Mouse (Mus musculus) lung, embryonic 14.5 days (tissue): ENCODE results near the gene Kat6b. TPM values are rescaled to one million over a fixed set of nuclear protein-coding genes. Genes with fewer than 3 reads are reported as not detected.
"Not testable (repeated sequence)": the region's sequence is repeated elsewhere in the genome, so short reads cannot be mapped to it uniquely, and the experiment has no call there.

ENCODE experiments used
- ATAC-seq: fragments of 200-750 bp; cut with Nextera tagmentation; 2 replicates; pipeline ENCODE4 v1.8.0; 2017; ENCODE audit warnings: mild to moderate bottlenecking, moderate TSS enrichment, moderate library complexity; ENCODE audit not compliant: insufficient read depth
- DNase-seq: peaks from one replicate; pipeline ENCODE4 v3.0.0-alpha.2; 2015
- H3K27ac ChIP-seq: fragments of 300-500 bp; sonication (generic); 2 replicates; pipeline ENCODE4 v1.5.1; 2014; ENCODE audit warnings: low read depth, mild to moderate bottlenecking, moderate library complexity
- H3K27me3 ChIP-seq: fragments of 300-500 bp; sonication (generic); 2 replicates; pipeline ENCODE4 v1.6.1; 2014; ENCODE audit warnings: low read length, control low read depth; ENCODE audit not compliant: insufficient read depth
- H3K36me3 ChIP-seq: fragments of 300-500 bp; sonication (generic); 2 replicates; pipeline ENCODE4 v1.6.1; 2014; ENCODE audit warnings: control low read depth; ENCODE audit not compliant: insufficient read depth
- H3K4me1 ChIP-seq: fragments of 300-500 bp; sonication (generic); 2 replicates; pipeline ENCODE4 v1.6.1; 2014; ENCODE audit warnings: antibody characterized with exemption, control low read depth; ENCODE audit not compliant: insufficient read depth
- H3K4me2 ChIP-seq: fragments of 300-500 bp; sonication (generic); 2 replicates; pipeline ENCODE4 v1.6.1; 2014; ENCODE audit warnings: mild to moderate bottlenecking
- H3K4me3 ChIP-seq: fragments of 300-500 bp; sonication (generic); 2 replicates; pipeline ENCODE4 v1.5.1; 2014; ENCODE audit warnings: low read depth, low read length
- H3K9ac ChIP-seq: fragments of 300-500 bp; sonication (generic); 2 replicates; pipeline ENCODE4 v1.6.1; 2014
- H3K9me3 ChIP-seq: fragments of 300-500 bp; sonication (generic); 2 replicates; pipeline ENCODE4 v1.6.1; 2016; ENCODE audit warnings: low read depth, low read length, control low read depth
- CTCF ChIP-seq: IDR thresholded peaks from 2 replicates; pipeline ENCODE4 v1.5.1; 2016; ENCODE audit warnings: antibody characterized with exemption, low read depth
- WGBS: fragments of 180-500 bp; shearing (Covaris S2); extraction: QIAGEN DNeasy Blood & Tissue Kit; methylation state at CpG from one replicate; pipeline ENCODE4 v1.1.7; 2014; 5-methylcytosine and 5-hydroxymethylcytosine counted together
- polyA plus RNA-seq: library from polyadenylated mRNA; unstranded; fragments of >200 nt; fragmentation: Nextera tagmentation; extraction: Ambion mirVana; gene quantifications from 2 replicates; pipeline ENCODE4 v1.2.1, GENCODE M21; 2014

Kat6b gene
- polyA plus RNA-seq, 1 experiment from 2014 or later = 14.2 TPM

DNA sequence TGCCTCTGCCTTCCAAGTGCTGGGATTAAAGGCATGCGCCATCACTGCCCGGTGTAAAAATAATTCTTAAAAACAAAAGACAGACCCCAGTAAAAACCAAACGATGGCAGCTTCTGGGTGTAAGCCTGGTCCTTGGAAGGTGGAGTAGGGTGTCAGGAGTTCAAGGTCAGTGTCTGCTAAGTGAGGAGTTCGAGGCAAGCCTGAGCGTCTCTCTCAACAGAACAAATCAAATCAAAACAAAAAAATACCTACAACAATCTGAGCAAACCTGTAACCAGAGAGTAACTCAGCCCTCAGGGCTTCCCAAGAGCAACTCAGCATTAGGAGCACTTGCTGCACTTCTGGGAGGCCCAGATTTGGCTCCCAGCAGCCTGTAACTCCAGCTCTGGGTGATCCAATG is 1.0 kb upstream of the Kat6b start:
- no peak for ATAC-seq
- Histone ChIP-seq H3K27ac (no peak overlapping the region), H3K4me3 (no peak overlapping the region), H3K9ac (no peak overlapping the region), H3K36me3 (no peaks in the 10 kb centered on the region), H3K9me3 (no peaks in the 10 kb centered on the region), H3K27me3 (no peaks in the 10 kb centered on the region), H3K4me2 (no peak overlapping the region), H3K4me1 (no peaks in the 10 kb centered on the region)
- 85% methylated on average over 5 of the region's 5 CpGs for WGBS
- no peak for DNase-seq
- no peak for TF ChIP-seq CTCF

DNA sequence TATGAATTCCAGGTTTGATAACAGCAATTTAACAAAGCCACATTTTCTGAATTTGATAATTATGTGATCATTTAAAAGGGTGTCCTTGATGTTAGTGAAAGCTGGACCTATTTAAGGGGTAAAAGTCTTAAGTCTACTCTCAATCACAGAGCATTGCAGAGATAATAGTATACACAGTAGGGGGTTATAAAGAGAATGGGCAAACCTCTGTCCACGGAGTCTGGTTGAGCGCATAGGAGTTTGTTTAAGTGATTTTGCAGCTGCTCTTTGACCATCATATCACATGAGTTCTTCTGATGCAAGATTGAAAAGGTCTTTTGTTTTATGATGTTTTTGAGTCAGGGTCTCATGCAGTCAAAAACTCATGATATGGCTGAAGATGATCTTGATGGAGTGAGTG is 3.0 kb downstream of the Kat6b start:
- Histone ChIP-seq H3K27me3 (no peaks in the 10 kb centered on the region), H3K4me3 (no peak overlapping the region), H3K4me2 (no peak overlapping the region), H3K9ac (no peak overlapping the region), H3K36me3 (no peaks in the 10 kb centered on the region), H3K4me1 (no peaks in the 10 kb centered on the region), H3K27ac (no peak overlapping the region), H3K9me3 (no peaks in the 10 kb centered on the region)
- no peak for DNase-seq
- 65% methylated on average over 2 of the region's 2 CpGs for WGBS
- TF ChIP-seq CTCF = no peak
- no peak for ATAC-seq

DNA sequence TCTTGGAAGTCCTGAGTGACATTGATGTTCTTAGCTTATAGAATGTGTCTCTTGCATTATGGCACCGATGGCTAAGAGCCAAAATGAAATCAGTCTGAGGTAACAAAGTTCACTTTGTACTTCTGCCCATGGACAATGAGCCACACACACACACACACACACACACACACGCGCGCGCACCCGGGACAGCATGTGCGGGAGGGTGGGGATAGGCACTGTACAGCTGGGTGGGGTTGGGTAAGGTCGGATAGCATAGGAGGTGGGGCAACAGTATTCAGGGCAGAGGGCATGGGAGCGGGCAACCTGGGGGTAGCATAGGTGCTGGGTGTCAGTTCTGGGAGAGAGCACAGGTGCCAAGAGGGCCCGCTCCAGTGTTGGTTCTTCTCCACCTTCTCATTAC is 3.5 kb downstream of the Kat6b start:
- 91% methylated on average over 10 of the region's 10 CpGs for WGBS
- H3K4me3 ChIP-seq = no peak overlapping the region
- no peak overlapping the region for H3K27ac ChIP-seq
- no peaks in the 10 kb centered on the region for H3K4me1 ChIP-seq
- DNase-seq = no peak
- ATAC-seq = no peak
- no peak overlapping the region for H3K4me2 ChIP-seq
- no peaks in the 10 kb centered on the region for H3K9me3 ChIP-seq
- no peak overlapping the region for H3K9ac ChIP-seq
- no peaks in the 10 kb centered on the region for H3K36me3 ChIP-seq
- H3K27me3 ChIP-seq = no peaks in the 10 kb centered on the region
- TF ChIP-seq CTCF = no peak

DNA sequence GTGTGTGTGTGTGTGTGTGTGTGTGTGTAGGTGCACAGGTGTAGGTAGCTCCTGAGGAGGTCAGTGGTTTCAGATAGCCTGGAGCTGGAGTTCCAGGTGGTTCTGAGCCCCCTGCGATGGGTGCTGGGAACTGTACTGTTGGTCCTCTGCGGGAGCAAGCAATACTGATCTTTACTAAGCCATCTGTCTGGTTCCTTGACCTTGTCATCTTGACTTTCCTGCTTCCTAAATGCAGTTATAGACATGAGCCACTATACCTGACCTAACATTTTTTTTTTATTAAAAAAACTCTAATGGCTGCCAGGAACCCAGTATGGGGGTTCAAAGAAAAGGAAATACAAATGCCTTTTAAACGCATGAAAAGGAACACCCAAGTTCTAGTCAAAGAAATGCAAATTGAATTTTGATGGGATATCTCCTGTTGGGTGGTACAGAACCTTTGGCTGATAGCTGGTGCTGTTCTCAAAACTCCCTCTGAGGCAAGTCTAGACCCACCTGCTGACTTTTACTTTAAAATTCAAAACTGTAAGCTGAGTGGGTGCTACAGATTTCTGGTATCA is 4.8 kb downstream of the Kat6b start:
- TF ChIP-seq CTCF = no peak
- DNase-seq = no peak
- no peak overlapping the region for H3K4me3 ChIP-seq
- no peak for ATAC-seq
- no peaks in the 10 kb centered on the region for H3K36me3 ChIP-seq
- no peak overlapping the region for H3K4me2 ChIP-seq
- no peaks in the 10 kb centered on the region for H3K4me1 ChIP-seq
- H3K9me3 ChIP-seq = no peaks in the 10 kb centered on the region
- H3K27ac ChIP-seq = no peak overlapping the region
- H3K27me3 ChIP-seq = no peaks in the 10 kb centered on the region
- no peak overlapping the region for H3K9ac ChIP-seq
- WGBS = 93% methylated on average over 3 of the region's 3 CpGs

DNA sequence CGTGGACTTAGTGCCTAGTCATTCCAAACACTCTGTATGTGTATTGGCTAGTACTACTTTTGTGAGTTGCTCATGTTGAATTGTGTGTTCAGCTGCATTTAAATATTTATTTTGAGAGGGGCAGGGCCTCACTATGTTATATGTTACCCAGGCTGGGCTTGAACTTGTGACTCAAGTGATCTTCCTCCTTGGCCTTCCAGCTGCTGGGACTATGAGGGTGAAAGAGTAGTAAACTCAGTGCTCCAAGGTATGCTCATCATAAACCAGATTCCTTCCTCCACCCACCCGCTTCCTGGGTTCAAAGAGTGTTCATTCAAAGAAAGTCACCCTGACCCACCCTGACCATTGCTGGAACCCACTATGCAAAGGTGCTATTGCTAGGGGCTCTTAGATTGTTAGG is 5.9 kb downstream of the Kat6b start:
- not testable (repeated sequence) for H3K9ac ChIP-seq, H3K27ac ChIP-seq, DNase-seq, H3K4me1 ChIP-seq, H3K4me2 ChIP-seq, ATAC-seq, H3K9me3 ChIP-seq, H3K4me3 ChIP-seq, H3K36me3 ChIP-seq, H3K27me3 ChIP-seq
- WGBS = 83% methylated on average over 2 of the region's 2 CpGs

DNA sequence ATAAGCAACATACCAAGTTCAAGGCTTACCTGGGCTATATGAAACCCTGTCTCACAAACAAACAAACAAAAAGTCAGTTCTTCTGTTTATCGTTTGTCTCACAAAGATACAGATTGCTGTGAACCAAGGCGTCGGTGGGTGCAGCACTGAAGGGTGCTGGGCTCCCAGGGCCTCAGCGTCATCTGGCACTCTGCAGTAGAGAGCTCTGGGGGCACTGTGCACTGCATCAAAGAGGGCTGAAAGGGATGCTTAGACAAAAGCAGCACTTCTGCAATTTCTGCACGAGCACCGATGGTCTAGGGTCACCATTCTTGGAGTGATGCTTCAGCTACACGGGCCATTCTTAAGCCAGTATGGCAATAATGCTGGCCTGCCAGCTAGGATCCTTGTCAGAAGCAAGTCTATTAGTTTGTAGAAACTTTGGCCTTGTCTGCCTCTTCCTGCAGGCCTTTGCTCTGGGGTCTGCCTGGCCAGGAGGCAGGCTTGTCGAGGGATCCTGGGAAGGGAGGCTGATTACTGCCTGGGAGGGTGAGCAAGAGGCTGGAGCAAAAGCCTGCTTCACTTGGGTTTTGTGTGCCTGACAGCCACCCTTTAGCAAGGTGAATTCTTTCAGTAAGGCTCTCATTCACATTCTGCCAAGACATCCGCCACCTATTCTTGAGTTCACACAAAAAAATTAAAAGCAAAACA is 7.3 kb downstream of the Kat6b start:
- not testable (repeated sequence) for DNase-seq, H3K4me2 ChIP-seq, H3K4me1 ChIP-seq, H3K27me3 ChIP-seq, ATAC-seq, H3K9ac ChIP-seq, H3K9me3 ChIP-seq, H3K36me3 ChIP-seq, H3K27ac ChIP-seq, H3K4me3 ChIP-seq
- WGBS = 73% methylated on average over 8 of the region's 9 CpGs

DNA sequence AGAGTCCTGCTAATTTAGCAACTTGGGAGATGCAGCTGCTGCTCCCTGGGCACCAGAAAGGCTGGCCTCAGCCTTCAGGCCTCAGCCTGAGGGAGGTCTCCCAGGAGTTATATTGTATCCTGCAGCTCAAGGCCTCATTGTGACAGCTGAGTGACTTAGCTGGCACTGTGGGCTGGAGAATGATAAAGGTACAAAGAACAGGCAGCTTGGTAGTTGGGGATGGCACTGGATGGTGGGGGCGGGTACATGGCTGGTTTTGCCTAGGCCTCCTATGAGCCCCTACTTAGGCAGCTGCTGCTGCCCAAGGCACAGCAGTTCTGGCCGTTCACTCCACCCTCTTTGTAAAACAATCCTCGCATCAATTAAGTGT is 7.9 kb downstream of the Kat6b start:
- ATAC-seq = no peak
- no peaks in the 10 kb centered on the region for H3K4me1 ChIP-seq
- 78% methylated on average over 3 of the region's 3 CpGs for WGBS

More for the DNA sequence above, 7.9 kb downstream of the Kat6b start:
- H3K36me3 ChIP-seq = no peaks in the 10 kb centered on the region
- no peak overlapping the region for H3K9ac ChIP-seq
- no peak for DNase-seq
- no peak overlapping the region for H3K4me3 ChIP-seq
- no peaks in the 10 kb centered on the region for H3K9me3 ChIP-seq
- H3K27ac ChIP-seq = no peak overlapping the region
- H3K27me3 ChIP-seq = no peaks in the 10 kb centered on the region
- H3K4me2 ChIP-seq = no peak overlapping the region
- no peak for TF ChIP-seq CTCF
